Mouse (Mus musculus) liver, embryonic 13.5 days (tissue): Measurements from ENCODE around the gene Zfp444. TPM values are rescaled to one million over a fixed set of nuclear protein-coding genes. Genes with fewer than 3 reads are reported as not detected.

Source experiments
- ATAC-seq: fragments of 200-750 bp; cut with Nextera tagmentation; 2 replicates; pipeline ENCODE4 v1.8.0; 2017; ENCODE audit warnings: low read depth, mild to moderate bottlenecking, moderate number of reproducible peaks, moderate library complexity
- DNase-seq: peaks from one replicate; pipeline ENCODE4 v3.0.0; 2022
- H3K27ac ChIP-seq: fragments of 300-500 bp; sonication (generic); 2 replicates; pipeline ENCODE4 v1.5.1; 2015; ENCODE audit warnings: moderate library complexity, mild to moderate bottlenecking, inconsistent platforms
- H3K27me3 ChIP-seq: fragments of 300-500 bp; sonication (generic); 2 replicates; pipeline ENCODE4 v1.6.1; 2015; ENCODE audit warnings: mild to moderate bottlenecking, inconsistent platforms
- H3K36me3 ChIP-seq: fragments of 300-500 bp; sonication (generic); 2 replicates; pipeline ENCODE4 v1.6.1; 2015; ENCODE audit warnings: mild to moderate bottlenecking, inconsistent platforms
- H3K4me1 ChIP-seq: fragments of 300-500 bp; sonication (generic); replicated peaks from 2 replicates; pipeline ENCODE4 v1.6.1; 2015; ENCODE audit warnings: inconsistent platforms
- H3K4me2 ChIP-seq: fragments of 300-500 bp; sonication (generic); 2 replicates; pipeline ENCODE4 v1.6.1; 2015; ENCODE audit warnings: inconsistent platforms, mild to moderate bottlenecking, moderate library complexity
- H3K4me3 ChIP-seq: fragments of 300-500 bp; sonication (generic); replicated peaks from 2 replicates; pipeline ENCODE4 v1.5.1; 2015; ENCODE audit warnings: mild to moderate bottlenecking, inconsistent platforms
- H3K9ac ChIP-seq: fragments of 300-500 bp; sonication (generic); 2 replicates; pipeline ENCODE4 v1.6.1; 2015; ENCODE audit warnings: mild to moderate bottlenecking, inconsistent platforms
- H3K9me3 ChIP-seq: fragments of 300-500 bp; sonication (generic); replicated peaks from 2 replicates; pipeline ENCODE4 v1.6.1; 2016; ENCODE audit warnings: inconsistent platforms
- WGBS: fragments of 180-500 bp; shearing (Covaris S2); methylation state at CpG from one replicate; pipeline ENCODE4 v1.1.7; 2015; ENCODE audit not compliant: insufficient replicate concordance; 5-methylcytosine and 5-hydroxymethylcytosine counted together
- polyA plus RNA-seq: library from polyadenylated mRNA; unstranded; fragments of >200 nt; fragmentation: Nextera tagmentation; extraction: Ambion mirVana; gene quantifications from 2 replicates; pipeline ENCODE4 v1.2.1, GENCODE M21; 2015

Zfp444 gene
- polyA plus RNA-seq, 1 experiment from 2014 or later: 21.0 TPM

DNA sequence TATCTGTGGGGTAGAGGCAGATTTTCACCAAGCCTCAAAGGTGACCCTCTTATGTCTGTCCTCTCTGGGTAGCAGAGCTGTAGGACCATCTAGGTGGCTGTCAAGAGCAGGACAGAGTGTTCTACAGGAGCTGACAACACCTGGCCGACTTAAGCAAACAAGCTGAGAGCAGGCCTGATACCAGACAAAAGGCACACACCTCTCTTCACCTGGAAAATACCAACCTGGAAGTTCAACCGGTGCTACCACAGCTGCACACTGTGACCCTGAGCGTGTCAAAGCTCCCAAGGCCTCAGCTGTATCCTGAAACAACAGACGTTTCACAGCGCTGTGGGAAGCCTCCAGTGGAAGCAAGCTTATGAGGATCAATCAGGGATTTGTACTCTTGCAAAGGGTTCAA lies 24.3 kb upstream of the Zfp444 start:
- H3K4me3 ChIP-seq: no peak overlapping the region

DNA sequence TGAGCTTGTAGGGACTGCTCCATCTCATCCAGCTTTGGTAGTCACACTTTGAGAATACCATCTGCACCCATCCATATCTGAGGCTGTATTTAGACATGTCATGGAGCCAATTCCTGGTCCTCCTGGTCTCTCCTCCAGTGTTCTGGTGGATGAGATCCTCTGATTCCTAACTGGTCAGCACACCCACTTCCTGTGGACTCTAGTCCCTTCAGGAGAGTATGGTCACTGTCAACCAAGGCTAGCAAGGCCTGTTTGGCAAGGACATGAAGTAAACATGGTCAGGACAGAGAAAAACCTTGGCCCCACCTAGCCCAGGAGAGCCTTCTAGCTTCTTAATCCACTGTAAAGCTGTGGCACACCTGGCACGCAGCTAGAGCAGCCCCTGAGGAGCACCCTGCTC lies 20.8 kb upstream of the Zfp444 start:
- Histone ChIP-seq H3K4me1 (peaks cover 87% of the 10 kb centered on the region), H3K4me3 (no peak overlapping the region), H3K27me3 (no peaks in the 10 kb centered on the region), H3K9ac (no peak overlapping the region), H3K4me2 (no peak overlapping the region), H3K9me3 (no peaks in the 10 kb centered on the region), H3K27ac (peak overlapping the region; percentile 24), H3K36me3 (no peaks in the 10 kb centered on the region)
- no peak for DNase-seq
- ATAC-seq: no peak
- 78% methylated on average over 1 of the region's 1 CpGs for WGBS

More for the DNA sequence above, 24.3 kb upstream of the Zfp444 start:
- Histone ChIP-seq H3K27ac (peak overlapping the region; percentile 43; the same call in 1 of the 2 replicates), H3K9ac (0 out of 2 replicates have a peak overlapping the region, but pooled peaks have one; percentile 24), H3K9me3 (no peaks in the 10 kb centered on the region), H3K4me1 (peaks cover 86% of the 10 kb centered on the region), H3K4me2 (no peak overlapping the region), H3K36me3 (no peaks in the 10 kb centered on the region), H3K27me3 (no peaks in the 10 kb centered on the region)
- WGBS: 68% methylated on average over 5 of the region's 5 CpGs
- DNase-seq (no peak), ATAC-seq (no peak)

DNA sequence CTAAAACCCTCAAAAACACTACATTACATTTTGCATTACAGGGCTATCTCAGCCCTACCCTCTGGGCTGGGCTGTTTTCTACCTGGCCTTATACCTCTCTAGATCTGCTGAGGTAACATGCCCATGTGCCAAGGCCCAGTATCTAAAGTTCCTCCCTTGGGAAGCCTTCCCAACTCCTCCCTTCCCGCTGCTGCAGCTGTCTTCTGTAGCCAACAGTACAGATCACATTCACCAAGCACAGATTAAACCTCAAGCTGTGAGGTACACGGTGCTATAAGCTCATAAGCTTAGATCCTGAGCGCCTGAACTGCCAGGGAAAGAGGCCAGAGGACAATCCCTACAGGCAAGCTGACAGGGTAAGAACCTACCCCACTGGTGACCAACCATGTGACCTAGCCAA lies 20.0 kb upstream of the Zfp444 start:
- Histone ChIP-seq H3K36me3 (no peaks in the 10 kb centered on the region), H3K4me1 (peaks cover 87% of the 10 kb centered on the region), H3K9me3 (no peaks in the 10 kb centered on the region), H3K4me3 (no peak overlapping the region), H3K9ac (peak overlapping the region; percentile 35; the same call in 1 of the 2 replicates), H3K27me3 (no peaks in the 10 kb centered on the region), H3K4me2 (no peak overlapping the region), H3K27ac (no peak overlapping the region)
- DNase-seq (no peak), ATAC-seq (no peak)
- WGBS: 68% methylated on average over 3 of the region's 3 CpGs

DNA sequence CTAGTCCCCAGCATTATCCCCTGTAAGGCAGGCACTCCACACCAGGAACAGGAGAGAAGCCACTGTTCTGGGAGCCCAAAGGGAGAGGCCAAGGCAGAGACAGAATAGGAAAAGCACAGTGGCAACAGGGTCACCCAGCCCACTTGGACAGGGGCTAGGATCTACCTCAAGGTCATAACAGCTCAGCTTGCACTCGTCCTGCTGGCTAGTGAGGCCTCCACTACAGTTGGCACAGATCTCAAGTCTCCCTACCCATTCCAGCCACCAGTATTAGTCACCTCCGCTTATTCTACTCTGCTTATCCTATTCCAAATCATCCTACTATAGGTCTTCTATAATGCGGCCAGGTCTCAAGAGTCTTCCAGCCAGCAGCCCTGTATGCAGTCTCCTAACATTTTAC lies 18.9 kb upstream of the Zfp444 start:
- Histone ChIP-seq H3K27ac (no peak overlapping the region), H3K36me3 (no peaks in the 10 kb centered on the region), H3K27me3 (no peaks in the 10 kb centered on the region), H3K4me2 (no peak overlapping the region), H3K4me1 (peaks cover 87% of the 10 kb centered on the region), H3K9ac (no peak overlapping the region), H3K4me3 (no peak overlapping the region), H3K9me3 (no peaks in the 10 kb centered on the region)
- ATAC-seq (no peak), DNase-seq (no peak)
- 77% methylated on average over 3 of the region's 3 CpGs for WGBS

DNA sequence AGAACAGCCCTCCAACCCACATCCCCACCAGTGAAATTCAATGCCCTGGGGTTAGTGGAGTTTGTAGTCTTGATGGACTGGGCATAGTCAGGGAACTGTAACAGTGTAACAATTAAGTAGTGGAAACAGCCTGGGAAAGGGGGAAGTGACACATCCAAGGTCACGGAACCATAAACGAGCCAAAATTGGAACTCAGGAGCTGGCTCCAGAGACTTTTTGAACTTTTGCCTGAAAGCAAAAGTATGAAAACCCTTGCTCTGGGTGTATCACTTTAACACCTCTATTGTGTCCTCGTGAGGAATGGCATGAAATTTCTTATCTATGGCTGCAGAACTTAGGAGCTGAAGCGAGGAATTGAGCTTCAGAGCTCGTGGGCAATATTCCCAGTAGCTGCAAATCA lies 17.9 kb upstream of the Zfp444 start:
- Histone ChIP-seq H3K4me1 (peaks cover 80% of the 10 kb centered on the region), H3K9ac (peak overlapping the region; percentile 93), H3K4me2 (peak overlapping the region; percentile 91), H3K4me3 (peak overlapping the region; percentile 85), H3K36me3 (no peaks in the 10 kb centered on the region), H3K27ac (peak overlapping the region; percentile 90), H3K27me3 (no peaks in the 10 kb centered on the region), H3K9me3 (no peaks in the 10 kb centered on the region)
- ATAC-seq (no peak), DNase-seq (no peak)
- 35% methylated on average over 5 of the region's 5 CpGs for WGBS

DNA sequence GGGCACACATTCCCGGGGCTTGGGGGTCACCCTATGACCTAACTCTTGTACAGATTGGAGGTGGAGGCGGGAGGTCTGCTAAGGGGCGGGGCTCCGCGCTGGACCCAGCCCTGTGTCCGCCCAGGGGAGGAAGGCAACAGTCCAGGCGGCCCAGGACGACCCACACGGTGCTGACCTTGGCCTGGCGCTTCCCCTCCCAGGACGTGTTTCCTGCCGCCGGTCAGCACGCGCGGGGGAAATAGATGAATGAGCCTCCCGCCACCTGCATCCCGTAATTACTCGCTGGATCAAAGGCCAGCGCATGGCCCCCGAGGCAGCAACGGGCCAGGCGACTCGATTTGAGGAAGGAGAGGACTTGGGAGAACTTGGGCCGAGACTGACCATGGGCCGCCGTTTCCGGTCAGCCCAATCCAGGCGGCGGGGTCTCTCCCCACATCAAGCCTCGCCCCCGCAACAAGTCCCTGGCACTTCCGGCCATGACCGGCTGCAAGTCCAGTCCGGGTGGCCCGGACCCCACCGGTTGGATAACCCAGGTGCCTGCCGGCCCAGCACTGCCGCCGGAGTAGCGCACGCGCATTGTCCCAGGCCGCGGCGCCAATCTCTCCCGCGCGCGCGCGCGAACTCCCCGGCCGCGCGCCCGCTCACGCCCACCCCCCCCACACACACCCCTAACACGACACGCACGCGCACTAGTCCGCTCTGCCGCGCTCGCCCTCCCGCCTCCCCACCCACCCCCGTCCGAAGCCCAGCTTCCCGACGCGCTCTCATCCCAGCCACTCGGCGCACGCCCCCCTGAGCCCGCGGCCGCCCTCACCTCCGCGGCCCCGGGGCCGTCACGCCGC lies 16.8 kb upstream of the Zfp444 start:
- peak overlapping the region; percentile 93 for H3K9ac ChIP-seq
- H3K36me3 ChIP-seq: no peaks in the 10 kb centered on the region
- H3K9me3 ChIP-seq: no peaks in the 10 kb centered on the region
- peak overlapping the region; percentile 90 for H3K27ac ChIP-seq
- peak overlapping the region; percentile 91 for H3K4me2 ChIP-seq
- no peaks in the 10 kb centered on the region for H3K27me3 ChIP-seq
- peak; percentile 66 for DNase-seq
- peak; percentile 67 for ATAC-seq
- H3K4me3 ChIP-seq: peak overlapping the region; percentile 85
- H3K4me1 ChIP-seq: peaks cover 70% of the 10 kb centered on the region
- under 1% methylated on average over 67 of the region's 85 CpGs for WGBS

DNA sequence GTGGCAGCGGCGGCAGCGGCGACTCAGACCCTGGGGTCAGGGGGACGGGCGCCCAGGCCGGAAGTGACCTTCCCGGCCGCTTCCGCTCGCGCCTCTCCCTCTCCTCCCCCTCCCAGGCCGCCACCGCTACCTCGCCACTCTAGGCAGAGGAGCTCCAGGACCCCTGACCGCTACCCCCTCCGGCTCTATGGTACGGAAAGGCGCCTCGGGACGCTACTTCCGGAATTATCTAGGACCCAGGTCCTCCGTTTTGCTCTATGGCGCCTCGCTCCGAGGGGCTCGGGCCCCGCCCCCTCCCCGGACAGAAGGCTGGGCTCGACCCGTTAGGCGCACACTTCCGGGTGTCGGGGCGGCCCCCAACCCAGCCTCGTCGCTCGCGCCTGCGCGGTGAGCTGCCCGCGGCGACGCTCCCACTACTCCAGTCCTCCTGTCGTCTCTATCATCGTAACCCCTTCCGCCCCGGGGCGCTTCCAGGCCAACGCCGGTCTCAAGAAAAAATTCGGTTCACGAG lies 16.1 kb upstream of the Zfp444 start, which contains the start of gene Zfp787:
Zfp787 (minus strand) TSS at position 97 of the 511 bp plus-strand sequence.
- Histone ChIP-seq H3K4me3 (peak within 1 kb of the TSS; percentile 85), H3K27me3 (no peaks in the 10 kb centered on the region), H3K27ac (peak within 1 kb of the TSS; percentile 90), H3K4me1 (peaks cover 65% of the 10 kb centered on the region), H3K9ac (peak within 1 kb of the TSS; percentile 93), H3K9me3 (no peaks in the 10 kb centered on the region), H3K4me2 (peak within 1 kb of the TSS; percentile 91), H3K36me3 (no peaks in the 10 kb centered on the region)
- peak; percentile 85 for DNase-seq
- peak; percentile 87 for ATAC-seq
- under 1% methylated on average over 52 of the region's 54 CpGs for WGBS

DNA sequence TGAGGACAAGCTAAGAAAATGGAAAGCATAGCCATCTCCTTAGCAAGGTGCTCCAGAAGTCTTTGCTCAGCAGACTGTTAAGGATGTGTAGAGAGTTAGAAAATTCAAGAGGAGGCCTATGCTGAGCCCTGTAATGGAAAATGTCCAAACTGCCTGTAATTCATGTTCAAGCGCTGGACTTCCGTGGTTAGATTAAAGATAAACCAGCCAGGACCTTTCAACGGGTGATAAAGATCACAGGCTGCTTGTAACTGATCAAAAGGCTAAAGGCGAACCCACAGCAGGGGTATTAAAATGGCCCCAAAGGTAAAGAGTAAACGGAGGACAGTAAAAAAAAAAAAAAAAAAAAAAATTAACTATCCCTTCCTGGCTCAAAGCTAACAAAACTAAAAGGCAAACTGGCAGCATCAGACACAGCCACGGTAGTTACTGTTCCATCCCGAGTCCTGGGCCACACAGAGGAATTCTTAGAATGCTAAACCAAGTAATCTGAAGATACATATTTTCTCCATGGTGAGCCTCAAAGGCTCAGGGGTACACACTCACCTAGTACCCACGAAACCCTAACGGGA lies 15.0 kb upstream of the Zfp444 start:
- DNase-seq: no peak

DNA sequence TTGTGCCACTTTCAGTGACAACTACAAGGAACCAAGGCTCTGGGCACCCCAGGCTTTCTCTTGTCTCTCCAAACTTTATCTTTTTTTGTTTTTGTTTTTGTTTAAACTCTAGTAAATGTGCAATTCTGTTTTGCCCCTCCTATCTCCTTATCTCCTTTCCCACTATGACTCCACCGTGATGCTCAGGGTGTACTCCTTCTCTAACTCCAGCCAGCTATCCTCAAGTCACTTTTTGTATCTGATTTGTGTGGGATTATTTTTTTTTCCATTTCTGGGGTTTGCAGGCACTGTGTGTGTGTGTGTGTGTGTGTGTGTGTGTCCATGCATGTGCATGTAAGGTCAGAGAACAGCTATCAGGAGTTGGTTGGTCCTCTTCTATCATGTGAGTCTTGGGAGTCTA lies 14.5 kb upstream of the Zfp444 start:
- peak overlapping the region; percentile 85; the same call in 1 of the 2 replicates for H3K4me3 ChIP-seq
- peaks cover 51% of the 10 kb centered on the region for H3K4me1 ChIP-seq
- peak overlapping the region; percentile 91 for H3K4me2 ChIP-seq
- no peaks in the 10 kb centered on the region for H3K36me3 ChIP-seq
- 0 out of 2 replicates have a peak overlapping the region, but pooled peaks have one; percentile 93 for H3K9ac ChIP-seq
- no peaks in the 10 kb centered on the region for H3K9me3 ChIP-seq
- 16% methylated on average over 1 of the region's 1 CpGs for WGBS
- H3K27me3 ChIP-seq: no peaks in the 10 kb centered on the region
- H3K27ac ChIP-seq: peak overlapping the region; percentile 90
- DNase-seq (no peak), ATAC-seq (no peak)

More for the DNA sequence above, 15.0 kb upstream of the Zfp444 start:
- peak overlapping the region; percentile 93 for H3K9ac ChIP-seq
- no peak for ATAC-seq
- H3K36me3 ChIP-seq: no peaks in the 10 kb centered on the region
- H3K9me3 ChIP-seq: no peaks in the 10 kb centered on the region
- peaks cover 55% of the 10 kb centered on the region for H3K4me1 ChIP-seq
- H3K4me3 ChIP-seq: peak overlapping the region; percentile 85
- H3K27me3 ChIP-seq: no peaks in the 10 kb centered on the region
- WGBS: 26% methylated on average over 9 of the region's 9 CpGs
- H3K27ac ChIP-seq: peak overlapping the region; percentile 90
- H3K4me2 ChIP-seq: peak overlapping the region; percentile 91

DNA sequence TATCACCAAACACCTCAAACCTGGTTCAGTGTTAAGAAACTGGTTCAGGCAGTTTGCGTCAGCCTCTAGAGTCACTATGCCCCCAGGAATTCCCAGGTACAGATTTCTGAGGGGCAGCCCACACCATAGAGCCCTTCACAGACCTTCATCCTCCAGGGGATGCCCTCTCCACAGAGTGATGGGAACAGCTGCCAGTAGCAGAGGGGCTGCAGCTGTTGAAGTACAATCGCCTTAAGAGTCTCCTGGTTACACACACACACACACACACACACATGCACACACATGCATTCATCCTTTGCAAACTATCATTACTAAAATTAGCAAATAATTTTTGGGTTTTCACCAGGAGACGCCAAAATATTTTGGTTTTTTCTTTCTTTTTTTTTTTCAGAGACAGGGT lies 12.4 kb upstream of the Zfp444 start:
- Histone ChIP-seq H3K27me3 (no peaks in the 10 kb centered on the region), H3K4me2 (no peak overlapping the region), H3K4me1 (peaks cover 30% of the 10 kb centered on the region), H3K9ac (no peak overlapping the region), H3K27ac (no peak overlapping the region), H3K9me3 (no peaks in the 10 kb centered on the region), H3K4me3 (no peak overlapping the region), H3K36me3 (no peaks in the 10 kb centered on the region)
- ATAC-seq: no peak
- WGBS: 84% methylated on average over 3 of the region's 3 CpGs
- DNase-seq: no peak

DNA sequence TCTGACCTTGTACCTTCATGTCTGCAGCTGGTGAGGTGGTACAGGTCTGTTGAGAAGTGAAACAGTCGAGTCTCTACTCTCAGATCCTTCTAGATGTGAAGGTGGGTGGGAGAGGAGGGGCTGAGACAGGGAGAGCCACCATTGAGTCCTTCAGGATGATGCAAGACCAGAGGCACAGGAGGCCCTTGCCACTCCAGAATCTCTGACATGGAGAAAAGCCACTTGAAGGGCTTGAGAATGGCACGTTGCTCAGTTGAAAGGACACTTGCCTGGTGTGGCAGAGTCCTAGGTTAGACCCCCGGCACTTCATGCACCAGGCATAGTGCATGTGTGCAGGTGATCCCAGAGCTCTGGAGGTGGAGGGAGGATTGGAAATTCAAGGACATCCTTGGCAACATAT lies 10.5 kb upstream of the Zfp444 start:
- Histone ChIP-seq H3K9ac (no peak overlapping the region), H3K4me2 (no peak overlapping the region), H3K27me3 (no peaks in the 10 kb centered on the region), H3K4me3 (no peak overlapping the region), H3K36me3 (no peaks in the 10 kb centered on the region), H3K9me3 (no peaks in the 10 kb centered on the region), H3K4me1 (peaks cover 19% of the 10 kb centered on the region), H3K27ac (no peak overlapping the region)
- ATAC-seq (no peak), DNase-seq (no peak)
- WGBS: 55% methylated on average over 3 of the region's 3 CpGs
